Mouse (Mus musculus) cerebellum, adult (tissue): ENCODE data around the gene Ucn3.
A peak's percentile ranks its signal among the peaks of the same experiment; 100 is the strongest.
"Not testable (repeated sequence)": the region's sequence is repeated elsewhere in the genome, so short reads cannot be mapped to it uniquely, and the experiment has no call there.

ENCODE experiments used
- ATAC-seq: cut with Nextera tagmentation; 2 replicates; pipeline ENCODE4 v1.9.2; 2017; ENCODE audit warnings: mild to moderate bottlenecking, moderate library complexity, mixed read lengths; ENCODE audit not compliant: insufficient number of reproducible peaks, low FRiP score, low TSS enrichment

The Ucn3 gene

DNA sequence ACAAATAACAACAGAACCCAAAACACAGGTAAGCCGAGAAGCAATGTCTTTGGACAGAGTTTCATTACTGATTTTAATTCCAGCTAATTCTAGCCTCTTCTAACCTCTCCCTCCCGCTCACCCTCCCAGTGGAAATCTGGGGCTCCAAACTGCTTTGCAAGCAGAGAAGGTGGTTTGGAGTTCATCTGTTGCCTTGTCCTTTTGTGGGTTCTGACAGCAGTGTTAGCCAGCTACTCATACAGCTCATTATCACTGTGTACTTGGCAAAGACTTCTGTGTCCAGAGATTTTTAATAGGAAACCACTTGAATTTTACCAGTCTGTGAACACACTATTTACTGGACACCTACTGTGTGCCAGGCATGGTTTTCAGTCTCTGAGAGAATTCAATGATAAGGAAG lies at the start of gene Ucn3:
Ucn3 (minus strand) TSS at position 101 of the 400 bp plus-strand sequence.
- no peak for ATAC-seq

DNA sequence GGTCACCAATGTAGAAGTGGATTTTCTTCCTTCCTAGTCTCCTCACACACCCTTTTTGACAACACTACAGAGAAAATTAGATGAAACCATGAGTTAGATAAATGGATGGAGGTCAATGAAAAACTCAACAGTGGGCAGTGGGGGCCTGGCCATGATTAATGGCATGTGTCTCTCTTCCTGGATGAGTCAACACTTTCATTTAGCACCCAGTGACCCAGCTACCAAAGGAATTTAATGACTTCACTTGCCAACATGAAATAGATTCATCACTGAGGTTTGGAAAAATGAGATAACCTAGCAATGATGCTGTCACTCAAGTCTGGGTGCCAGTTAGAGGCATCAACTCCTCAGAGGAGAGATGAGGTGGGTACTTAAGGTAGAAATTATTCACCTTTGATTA lies 46.9 kb upstream of the Ucn3 start:
- ATAC-seq = no peak

DNA sequence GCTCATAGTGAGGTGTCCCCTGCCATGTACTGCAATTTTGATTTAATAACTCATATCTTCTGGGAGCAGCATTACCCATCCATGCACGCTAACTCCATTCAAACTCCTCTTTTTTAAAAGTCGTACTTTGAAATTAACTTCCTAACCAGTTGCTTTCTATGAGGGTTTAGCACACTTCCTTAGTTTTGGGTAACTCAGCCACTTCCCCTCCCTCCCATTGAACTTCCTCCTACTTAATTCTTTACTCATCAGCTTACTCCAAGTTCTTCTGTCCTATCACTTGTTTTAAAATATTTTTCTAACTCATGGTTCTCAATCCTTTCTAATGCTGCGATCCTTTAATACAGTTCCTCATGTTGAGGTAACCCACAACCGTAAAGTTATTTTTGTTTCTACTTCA lies 23.7 kb upstream of the Ucn3 start:
- no peak for ATAC-seq

DNA sequence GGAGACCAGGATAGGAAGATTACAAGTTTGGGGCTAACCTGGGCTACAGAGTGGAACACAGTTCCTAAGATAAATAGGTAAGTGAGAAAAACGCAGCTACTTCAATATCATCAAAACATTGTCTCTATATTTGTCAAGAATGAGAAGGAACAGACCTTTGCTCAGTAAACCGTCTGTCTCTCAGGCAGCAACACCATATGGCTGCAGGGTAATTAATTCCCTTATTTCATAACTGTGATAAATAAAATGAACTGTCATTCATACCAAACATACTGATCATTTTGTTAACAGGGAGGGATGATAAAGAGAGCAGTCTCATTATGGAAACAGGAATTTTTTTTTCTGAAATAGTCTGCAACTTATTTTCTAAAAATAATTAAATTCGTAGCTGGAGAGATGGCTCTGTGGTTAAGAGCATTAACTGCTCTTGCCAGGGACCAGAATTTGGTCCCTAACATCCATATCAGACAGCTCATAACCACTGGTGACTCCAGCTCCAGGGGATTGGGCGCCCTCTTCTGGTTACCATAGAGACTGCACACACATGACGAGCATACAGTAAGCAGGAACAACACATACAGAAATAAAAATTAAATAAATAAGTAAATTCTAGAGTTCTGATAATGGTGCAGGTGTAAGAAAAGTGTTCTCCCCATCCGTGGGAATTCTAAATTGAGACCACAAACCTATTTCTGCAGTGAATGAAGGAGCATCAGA lies 6.2 kb upstream of the Ucn3 start:
- no peak for ATAC-seq

DNA sequence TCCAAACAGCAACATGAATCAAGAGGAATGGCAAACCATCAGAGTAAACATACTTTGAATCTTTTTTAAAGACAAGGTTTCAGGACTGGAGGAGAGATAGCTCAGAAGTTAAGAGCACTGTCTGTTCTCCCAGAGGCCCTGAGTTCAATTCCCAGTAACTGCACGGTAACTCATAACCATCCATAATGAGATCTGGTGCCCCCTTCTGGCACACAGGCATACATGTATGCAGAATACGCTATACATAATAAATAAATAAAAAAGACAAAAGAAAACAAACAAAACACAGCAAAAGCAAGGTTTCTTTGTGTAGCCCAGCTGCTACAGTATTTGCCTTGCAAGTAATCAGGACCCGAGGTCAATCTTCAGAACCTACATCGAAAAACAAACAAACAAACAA lies 4.3 kb upstream of the Ucn3 start:
- no peak for ATAC-seq

DNA sequence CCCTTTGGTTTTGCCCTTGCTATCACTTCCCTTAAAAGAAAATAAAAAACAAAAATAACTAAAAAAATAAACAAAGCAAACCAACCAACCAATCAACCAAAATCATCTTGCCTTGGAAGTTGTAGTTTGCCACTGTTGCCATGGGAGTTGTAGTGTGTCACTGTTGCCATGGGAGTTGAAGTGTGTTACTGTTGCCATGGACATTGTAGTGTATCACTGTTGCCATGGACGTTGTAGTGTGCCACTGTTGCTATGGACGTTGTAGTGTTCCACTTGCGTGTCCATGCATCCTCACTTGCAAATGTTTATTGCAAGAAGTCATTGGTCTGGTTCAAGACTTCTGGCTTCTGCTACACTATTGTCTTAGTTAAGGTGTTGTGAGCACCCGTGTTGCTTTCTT lies 2.1 kb upstream of the Ucn3 start:
- ATAC-seq = no peak

DNA sequence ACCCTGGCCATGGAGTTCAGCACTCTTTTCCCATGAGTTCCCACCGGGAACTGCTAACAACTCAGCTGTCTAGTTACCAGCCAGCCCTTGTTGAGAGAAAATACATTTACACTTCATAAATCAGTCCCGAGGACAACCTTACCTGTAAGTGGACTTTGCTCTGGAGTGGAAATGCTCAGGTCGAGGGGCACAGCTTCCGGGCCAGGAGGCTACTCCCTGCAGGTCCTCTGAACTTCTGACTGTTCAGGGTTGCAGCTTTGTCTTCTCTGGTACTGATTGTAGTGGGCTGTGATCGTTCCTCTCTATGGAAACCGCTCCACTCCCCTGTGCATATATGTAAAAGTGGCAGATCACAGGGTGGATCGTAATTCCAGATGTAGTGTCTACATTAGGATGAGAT lies 450 bp downstream of the Ucn3 start:
- no peak for ATAC-seq

DNA sequence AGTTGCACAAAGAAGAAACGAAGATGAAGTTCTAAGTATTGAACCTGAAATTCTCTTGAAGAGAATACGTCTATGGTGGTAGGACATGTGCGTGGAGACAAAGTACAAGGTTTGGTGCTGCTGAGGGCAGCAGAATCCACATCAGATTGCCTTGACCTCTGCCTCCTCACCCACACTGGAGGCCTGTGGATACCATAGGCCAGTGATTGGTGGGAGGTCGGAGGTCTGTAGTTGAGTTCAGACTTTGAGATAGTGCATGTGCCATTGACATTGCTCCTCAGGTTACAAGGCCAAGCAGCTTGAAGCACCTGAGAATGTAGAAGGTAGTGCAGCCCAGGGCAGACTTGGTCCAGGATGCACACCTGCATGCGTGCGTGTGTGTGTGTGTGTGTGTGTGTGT lies 19.1 kb downstream of the Ucn3 start:
- no peak for ATAC-seq

DNA sequence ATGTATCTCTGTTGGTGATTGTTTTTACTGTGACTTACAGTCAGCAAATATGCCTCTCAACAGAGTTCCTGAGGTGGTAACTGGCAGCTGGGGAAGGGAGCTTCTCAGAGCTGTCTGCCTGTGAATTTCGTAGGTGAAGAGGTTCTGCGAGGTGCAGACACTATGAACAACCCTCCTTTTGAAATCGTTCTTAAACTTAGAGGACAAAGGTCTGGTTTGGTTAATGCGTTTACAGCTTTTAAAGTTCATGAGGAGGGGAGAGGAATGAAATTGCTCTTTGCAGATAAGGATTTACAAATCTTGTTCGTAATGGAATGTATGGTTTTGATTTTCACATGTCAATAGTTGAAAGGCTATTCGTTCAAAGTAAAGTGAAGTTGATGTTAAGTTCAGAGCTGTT lies 19.5 kb downstream of the Ucn3 start:
- no peak for ATAC-seq

DNA sequence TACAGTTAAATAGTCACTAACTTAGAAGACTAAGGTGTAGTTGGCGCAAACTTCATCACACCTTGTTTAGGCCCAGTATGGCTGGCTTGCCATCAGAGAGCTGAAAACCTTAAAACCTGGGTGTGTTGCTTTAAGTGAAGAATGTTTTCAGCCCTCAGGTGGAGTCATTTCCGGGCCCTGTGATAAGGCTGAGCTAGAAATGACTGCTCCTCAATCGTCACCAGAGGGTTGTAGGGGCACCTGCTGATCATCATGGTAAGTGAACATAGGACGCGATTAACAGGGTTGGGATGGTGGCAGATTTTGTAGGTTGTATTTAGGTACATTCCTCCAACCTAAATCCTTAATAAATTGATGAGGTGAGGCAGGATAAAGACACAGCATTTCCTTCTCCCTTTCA lies 20.7 kb downstream of the Ucn3 start:
- ATAC-seq = no peak

DNA sequence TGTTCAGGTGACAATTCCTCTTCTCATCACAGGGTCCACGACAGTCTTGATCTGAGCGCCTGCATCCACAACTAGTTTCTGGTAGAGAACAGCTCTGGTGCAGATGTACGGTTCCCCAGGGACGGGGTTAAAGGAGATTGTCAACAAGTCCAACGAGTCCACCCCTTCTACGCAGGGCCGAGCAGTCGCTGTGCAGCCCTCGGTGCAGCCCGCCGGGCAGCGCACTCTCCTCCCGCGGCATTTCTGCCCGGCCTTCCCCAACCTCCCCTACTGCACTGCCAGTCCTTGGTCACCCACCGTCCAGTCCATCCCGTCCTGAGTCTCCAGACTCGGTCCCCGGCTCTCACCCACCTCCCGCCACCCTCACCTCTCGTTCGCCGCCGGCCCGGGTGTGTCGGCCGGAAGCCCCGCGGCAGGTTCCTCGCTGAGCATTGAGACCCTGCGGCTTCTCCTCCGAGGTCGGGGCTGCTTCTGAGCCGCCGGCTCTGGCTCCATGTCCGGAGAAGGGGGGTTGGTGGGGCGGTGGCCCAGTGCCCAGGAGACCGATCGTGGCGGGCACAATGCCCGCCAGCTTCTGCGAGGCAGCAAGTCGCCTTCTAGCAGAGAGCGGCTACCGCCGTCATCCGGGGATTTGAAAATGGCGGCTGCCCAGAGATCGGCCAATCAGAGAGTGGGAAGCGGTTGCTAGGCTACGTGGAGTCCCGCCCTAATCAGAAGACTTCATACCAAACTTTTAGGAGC lies 27.4 kb downstream of the Ucn3 start, which contains the start of the genes Net1 and Tubal3:
Net1 (minus strand) TSS at position 650 of the 741 bp plus-strand sequence.
Tubal3 (plus strand) TSS at position 704 of the 741 bp plus-strand sequence.
- peak; percentile 94 for ATAC-seq

DNA sequence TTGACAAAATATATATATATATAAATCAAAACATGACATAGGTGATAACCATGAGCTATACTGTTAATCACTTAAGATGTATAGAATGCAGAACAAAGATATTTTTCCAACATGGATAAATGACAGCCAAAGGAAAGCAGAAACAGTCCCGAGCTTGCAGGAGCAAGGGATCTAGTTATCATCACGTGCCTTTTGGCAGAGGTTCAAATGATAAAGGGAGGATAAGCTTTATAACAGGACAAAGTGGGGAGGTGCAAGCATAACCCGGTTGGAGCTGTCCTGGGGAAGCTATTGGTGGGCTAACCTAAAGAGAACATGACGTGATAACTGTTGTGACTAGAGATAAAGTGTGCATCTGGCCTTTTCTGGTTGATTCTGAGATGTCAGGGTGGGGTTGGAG lies 31.6 kb downstream of the Ucn3 start:
- no peak for ATAC-seq

DNA sequence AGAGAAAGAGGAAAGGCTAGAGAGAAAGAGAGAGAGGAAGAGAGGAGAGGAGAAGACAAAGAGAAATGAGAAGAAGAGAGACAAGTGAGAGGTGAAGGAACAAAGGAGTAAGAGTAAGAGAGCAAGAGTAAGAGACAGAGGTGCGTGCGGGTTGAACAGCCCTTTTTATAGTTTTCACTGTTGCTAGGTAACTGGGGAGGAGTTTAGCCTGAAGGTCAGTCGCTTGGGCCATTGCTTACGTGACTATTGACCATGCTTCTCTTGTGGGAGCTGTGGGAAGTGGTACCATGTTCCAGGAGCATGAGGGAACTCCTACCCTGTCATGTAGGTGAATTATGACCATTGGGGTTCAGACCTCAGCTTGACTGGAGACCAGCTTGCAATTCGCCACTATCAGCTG lies 34.8 kb downstream of the Ucn3 start:
- ATAC-seq = no peak

DNA sequence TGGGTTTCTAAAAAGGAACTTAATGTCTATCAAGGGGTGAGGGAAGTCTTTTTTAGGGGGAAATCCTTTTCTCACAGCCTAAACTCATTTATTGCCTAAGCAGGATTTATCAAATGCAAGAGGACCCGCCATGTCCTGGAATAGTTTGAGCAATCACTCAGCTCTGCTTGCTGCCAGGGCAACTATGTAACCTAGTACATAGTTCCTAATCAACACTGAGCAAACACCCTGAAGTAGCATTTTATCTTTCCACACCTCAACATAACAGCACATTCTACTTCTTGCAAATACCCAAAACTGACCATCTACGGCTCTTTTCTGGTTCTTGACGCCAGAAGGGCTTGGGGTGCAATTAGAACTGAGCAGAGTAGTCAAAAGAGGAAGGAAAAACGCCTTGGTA lies 36.9 kb downstream of the Ucn3 start:
- ATAC-seq = no peak

DNA sequence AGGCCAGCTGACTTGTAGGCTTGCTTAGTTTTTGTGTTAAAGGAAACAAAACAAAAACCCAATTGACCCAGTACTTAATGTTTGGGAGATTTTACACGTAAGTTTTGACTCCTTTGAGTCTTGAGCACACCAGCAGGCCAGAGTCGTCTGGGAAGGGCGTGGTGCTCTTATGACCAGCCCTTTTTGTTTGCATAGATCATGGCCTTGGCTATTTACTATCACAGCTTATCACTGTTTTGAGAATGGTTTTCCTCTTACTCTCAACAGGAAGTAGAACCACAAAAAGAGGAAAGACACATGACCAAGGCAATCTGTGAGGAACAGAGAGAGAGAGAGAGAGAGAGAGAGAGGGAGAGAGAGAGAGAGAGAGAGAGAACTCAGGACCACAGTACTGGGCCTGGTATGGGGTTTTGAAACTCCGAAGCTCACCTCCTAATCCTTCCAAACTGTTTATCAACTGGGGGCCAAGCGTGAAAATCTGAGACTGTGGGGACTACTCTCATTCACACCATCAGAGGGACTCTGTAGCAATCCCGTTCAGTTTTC lies 37.9 kb downstream of the Ucn3 start:
- ATAC-seq = no peak

DNA sequence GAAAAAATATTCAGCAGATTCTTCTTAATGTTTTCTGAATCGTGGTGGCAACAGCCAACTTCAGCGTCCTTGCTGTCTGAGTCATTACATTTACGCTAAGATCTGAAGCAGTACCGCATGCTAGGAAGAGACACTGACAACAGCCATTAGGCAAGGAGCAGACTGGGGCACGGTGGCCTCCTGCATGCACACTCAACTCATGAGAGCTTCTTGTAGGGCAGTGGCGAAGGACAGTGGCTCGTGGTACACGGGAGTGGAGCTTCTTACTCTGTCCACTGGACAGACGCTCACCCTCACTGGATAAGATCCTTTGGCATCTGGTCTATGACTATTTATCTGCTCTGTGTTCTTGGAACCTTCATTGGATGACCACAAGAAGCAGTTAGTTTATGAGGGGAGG lies 45.8 kb downstream of the Ucn3 start:
- no peak for ATAC-seq

DNA sequence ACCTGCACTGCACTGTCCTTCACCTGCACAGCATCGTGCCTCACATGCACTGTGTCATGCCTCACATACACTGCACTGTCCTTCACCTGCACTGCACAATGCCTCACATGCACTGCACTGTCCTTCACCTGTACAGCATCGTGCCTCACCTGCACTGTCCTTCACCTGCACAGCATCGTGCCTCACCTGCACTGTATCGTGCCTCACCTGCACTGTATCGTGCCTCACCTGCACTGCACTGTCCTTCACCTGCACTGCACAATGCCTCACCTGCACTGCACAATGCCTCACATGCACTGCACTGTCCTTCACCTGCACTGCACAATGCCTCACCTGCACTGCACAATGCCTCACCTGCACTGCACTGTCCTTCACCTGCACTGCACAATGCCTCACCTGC lies 46.9 kb downstream of the Ucn3 start:
- ATAC-seq = not testable (repeated sequence)

DNA sequence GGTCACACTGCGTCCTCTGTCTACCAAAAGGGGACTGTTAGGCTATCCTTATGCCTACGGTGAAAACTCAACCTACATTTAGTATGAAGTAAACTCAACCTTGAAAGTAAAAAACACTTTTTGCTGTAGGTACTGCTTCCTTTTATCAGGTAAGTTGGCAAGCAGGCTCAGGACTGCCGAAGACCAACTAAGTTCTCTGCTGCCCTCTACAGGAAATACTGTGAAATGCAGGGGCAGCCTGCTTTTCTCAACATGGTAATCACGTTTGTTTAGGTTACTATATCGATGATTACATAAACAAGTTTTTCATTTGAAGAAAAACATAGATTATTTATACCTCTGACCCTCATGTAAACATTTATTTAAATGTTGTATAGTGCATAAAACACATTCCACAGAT lies 48.2 kb downstream of the Ucn3 start:
- 0 out of 2 replicates have a peak, but pooled peaks have one; percentile 46 for ATAC-seq

DNA sequence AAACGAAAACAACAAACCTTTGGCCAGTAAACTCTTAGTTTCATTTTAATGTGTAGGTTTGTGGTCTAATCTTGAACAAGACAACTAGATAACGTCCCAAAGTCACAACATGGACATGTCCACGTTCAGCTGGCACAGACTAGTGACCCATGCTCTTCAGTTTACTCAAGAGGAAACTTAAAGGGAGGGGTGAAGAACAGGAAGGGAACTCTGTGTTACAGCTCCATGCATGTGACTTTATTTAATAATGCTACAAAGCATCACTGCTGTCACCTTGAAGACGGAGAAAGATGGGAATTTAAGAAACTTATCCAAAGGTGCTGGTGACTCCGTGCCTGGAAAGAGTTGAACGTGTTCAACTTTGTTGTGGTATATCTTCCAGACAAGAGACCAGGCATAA lies 49.1 kb downstream of the Ucn3 start:
- ATAC-seq = no peak

DNA sequence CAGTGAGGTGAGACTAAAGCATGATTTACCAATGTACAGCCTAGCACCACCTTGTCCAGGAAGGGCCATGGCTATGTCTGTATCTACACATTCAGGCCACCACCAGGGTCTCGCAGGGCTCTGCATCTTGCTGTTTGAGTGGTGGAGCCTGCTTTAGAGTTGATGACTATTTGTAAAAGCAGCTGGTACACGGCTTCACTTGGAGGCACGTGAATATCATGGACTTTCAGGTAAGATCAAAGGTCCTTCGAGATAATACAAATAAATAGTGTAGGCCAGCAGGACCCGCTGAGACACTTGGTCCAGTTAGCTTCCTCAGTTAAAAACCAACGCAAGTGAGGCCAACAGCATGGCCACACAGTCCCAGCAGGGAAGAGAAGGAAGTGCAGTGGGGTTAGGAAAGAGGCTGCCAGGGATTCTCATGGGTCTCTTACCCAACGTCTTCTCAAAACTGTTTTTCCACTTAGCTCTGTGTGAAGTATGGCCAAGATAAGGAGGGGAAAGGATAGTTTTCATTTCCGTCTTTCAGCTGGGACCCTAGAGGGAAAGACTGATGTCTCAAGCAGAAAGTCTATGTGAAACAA lies 49.7 kb downstream of the Ucn3 start:
- ATAC-seq = no peak

DNA sequence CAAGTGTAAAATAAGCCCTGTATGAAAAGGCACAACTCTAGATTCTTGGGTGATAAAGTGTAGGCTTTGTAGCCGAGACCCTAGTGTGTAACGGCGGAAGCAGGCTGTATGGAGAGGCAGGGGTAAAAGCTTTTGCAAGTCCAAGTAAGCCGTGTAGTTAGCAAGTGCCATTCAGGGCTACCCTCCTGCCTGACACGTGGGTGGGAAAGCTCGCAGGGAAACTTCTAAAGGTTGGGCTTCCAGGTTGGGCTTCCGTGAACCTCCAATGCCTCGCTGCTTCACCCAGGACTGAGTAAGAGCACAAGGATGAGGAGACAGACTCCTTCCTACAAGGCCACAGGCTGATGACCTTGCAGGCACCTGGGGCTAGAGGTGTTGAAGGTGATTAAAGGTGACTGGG lies 50.6 kb downstream of the Ucn3 start:
- ATAC-seq = no peak
